Comparison of ENCODE assay signal across 12 mouse cellular contexts in the genomic region with DNA sequence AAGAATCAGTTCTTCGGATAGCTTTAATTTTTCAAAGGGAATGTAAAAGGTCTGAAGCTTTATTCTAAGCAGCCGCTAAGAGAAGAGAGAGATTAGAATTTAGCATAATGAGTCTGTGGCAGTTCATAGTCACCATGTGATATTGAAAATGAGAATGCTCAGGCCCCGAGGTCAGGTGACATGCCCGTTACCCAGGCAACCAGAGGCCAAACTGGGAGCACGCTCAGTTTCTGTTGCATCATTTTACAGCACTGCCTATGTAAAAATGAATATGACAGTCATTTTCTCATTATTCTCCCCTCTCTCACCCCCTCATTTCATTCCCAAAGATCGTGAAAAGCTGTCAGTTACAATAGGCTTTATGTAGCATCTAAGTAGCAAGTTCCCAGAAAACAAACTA. TPM values are rescaled to one million over a fixed set of nuclear protein-coding genes. Genes with fewer than 3 reads are reported as not detected.
A peak's percentile ranks its signal among the peaks of the same experiment; 100 is the strongest.
DNase-seq lines count a peak whose midpoint lies in the region; ATAC-seq and TF ChIP-seq lines count a peak whose summit lies in the region.
"Had no signal": no experiment of that assay in that cellular context is flagged by ENCODE, and none has a peak within 500 bp of the region (broad histone marks: within the 10 kb centered on the region; RNA-seq: fewer than 3 reads in every experiment).

No protein-coding gene starts in this region.

- TF ChIP-seq CTCF in hindbrain, postnatal 0 days (IDR thresholded peaks at IDR 0.05; ENCODE audit: low read depth): no peak

- H3K27ac ChIP-seq in neural tube, embryonic 15.5 days (replicated peaks): no peak overlapping the region; the same call in 1 of the 2 replicates
- H3K27ac ChIP-seq in hindbrain, postnatal 0 days: no peak overlapping the region

- H3K27me3 ChIP-seq in neural tube, embryonic 15.5 days (replicated peaks): no peaks in the 10 kb centered on the region
- H3K27me3 ChIP-seq in hindbrain, postnatal 0 days (ENCODE audit: insufficient read depth, low read length): no peaks in the 10 kb centered on the region

- peaks cover 20% of the 10 kb centered on the region for H3K4me1 ChIP-seq in neural tube, embryonic 15.5 days
- H3K4me1 ChIP-seq in hindbrain, postnatal 0 days (ENCODE audit: insufficient read depth, low read length): no peaks in the 10 kb centered on the region

- H3K4me2 ChIP-seq in neural tube, embryonic 15.5 days: no peak overlapping the region
- no peak overlapping the region for H3K4me2 ChIP-seq in hindbrain, postnatal 0 days (ENCODE audit: low read depth, low read length)

- no peaks in the 10 kb centered on the region for H3K36me3 ChIP-seq in neural tube, embryonic 15.5 days
- H3K36me3 ChIP-seq in hindbrain, postnatal 0 days (ENCODE audit: insufficient read depth, low read length): no peaks in the 10 kb centered on the region

- H3K9me3 ChIP-seq in neural tube, embryonic 15.5 days (replicated peaks): no peaks in the 10 kb centered on the region
- H3K9me3 ChIP-seq in hindbrain, postnatal 0 days (ENCODE audit: low read length): no peaks in the 10 kb centered on the region

- H3K4me3 ChIP-seq in neural tube, embryonic 15.5 days (replicated peaks): no peak overlapping the region
- H3K4me3 ChIP-seq in hindbrain, postnatal 0 days (ENCODE audit: low read length): no peak overlapping the region

- ATAC-seq in neural tube, embryonic 15.5 days (ENCODE audit: low FRiP score): no peak
- peak; percentile 86 for ATAC-seq in hindbrain, postnatal 0 days
- ATAC-seq: Patski had no signal

- H3K9ac ChIP-seq in neural tube, embryonic 15.5 days (replicated peaks): no peak overlapping the region; the same call in 1 of the 2 replicates
- H3K9ac ChIP-seq in hindbrain, postnatal 0 days (replicated peaks; ENCODE audit: low read length): no peak overlapping the region

- WGBS in neural tube, embryonic 15.5 days: 23% methylated on average over 6 of the region's 6 CpGs
- WGBS in hindbrain, postnatal 0 days: 13% methylated on average over 6 of the region's 6 CpGs

- DNase-seq in adrenal gland, postnatal 10 days: peak; percentile 42
- DNase-seq in adrenal gland, adult 18-20 months (ENCODE audit: low spot score in 2 of 2): no peak
- DNase-seq in neural tube, embryonic 10.5 days (ENCODE audit: extremely low spot score, low spot score): peak; percentile 30
- peak; percentile 83 for DNase-seq in hindbrain, postnatal 0 days (ENCODE audit: low spot score)
- peak; percentile 78 for DNase-seq in retina, embryonic 14.5 days (ENCODE audit: low spot score)
- no peak for DNase-seq in thymus, postnatal 14 days
- DNase-seq in adipocyte (ENCODE audit: low spot score): no peak
- DNase-seq: cerebellum, adult 9-11 months had no signal

RNA-seq across cellular contexts. Expression of gene Gm39653, which starts 42.3 kb away (rescaled TPM):
- not detected for total RNA-seq in adrenal gland, postnatal 10 days (2021)
- not detected for total RNA-seq in adrenal gland, adult 18-20 months (2021)
- polyA plus RNA-seq in neural tube, embryonic 15.5 days (2015; fragmentation: Nextera tagmentation; extraction: Ambion mirVana): 0.14 and 0.17 TPM in 2 replicates
- total RNA-seq in hindbrain, postnatal 0 days (2014; rRNA removed): not detected in 2 replicates
- polyA plus RNA-seq in hindbrain, postnatal 0 days (2015; fragmentation: Nextera tagmentation; extraction: Ambion mirVana): not detected in 2 replicates
- total RNA-seq: gastrocnemius, adult 18-20 months; hematopoietic stem cell, adult 5-6 weeks had no signal
- polyA plus RNA-seq: Patski had no signal

Comparison
In these comparisons a context has a peak if more than half of its experiments do, and no peak if none do; other contexts are left out.
1. DNase-seq: peak in adrenal gland, postnatal 10 days (single experiment), neural tube, embryonic 10.5 days (single experiment), hindbrain, postnatal 0 days (single experiment) and retina, embryonic 14.5 days (single experiment); none in adrenal gland, adult 18-20 months (0 of 2), thymus, postnatal 14 days (single experiment) and adipocyte (single experiment).